Mouse (Mus musculus): Measurements from ENCODE around the gene Lrrc52.

Lrrc52 gene

GRCm38 (mm10) chr1:167430976-167431676 lies 35.5 kb downstream of the Lrrc52 start:
- TF ChIP-seq CTCF (conservative IDR thresholded peaks at IDR 0.05; ENCODE audit: low read length) (no peak), POU5F1 (IDR thresholded peaks at IDR 0.05; ENCODE audit: borderline replicate concordance, low read length) (no peak), NANOG (IDR thresholded peaks at IDR 0.05; ENCODE audit: borderline replicate concordance, low read length) (no peak)
- no peak overlapping the region for H3K4me3 ChIP-seq (replicated peaks; ENCODE audit: low read length)
- no peaks in the 10 kb centered on the region for H3K4me1 ChIP-seq (replicated peaks; ENCODE audit: low read depth, low read length)
- peaks cover 38% of the 10 kb centered on the region for H3K27me3 ChIP-seq (ENCODE audit: insufficient read depth, low read length)
- no peaks in the 10 kb centered on the region for H3K9me3 ChIP-seq (ENCODE audit: low read length)
- no peaks in the 10 kb centered on the region for H3K36me3 ChIP-seq (ENCODE audit: insufficient read depth, low read length)

GRCm38 (mm10) chr1:167426681-167427080 lies 39.9 kb downstream of the Lrrc52 start:
- TF ChIP-seq CTCF (conservative IDR thresholded peaks at IDR 0.05; ENCODE audit: low read length) (no peak), POU5F1 (IDR thresholded peaks at IDR 0.05; ENCODE audit: borderline replicate concordance, low read length) (no peak), NANOG (IDR thresholded peaks at IDR 0.05; ENCODE audit: borderline replicate concordance, low read length) (no peak)
- Histone ChIP-seq H3K27me3 (ENCODE audit: insufficient read depth, low read length) (peaks cover 28% of the 10 kb centered on the region), H3K4me1 (replicated peaks; ENCODE audit: low read depth, low read length) (0 out of 2 replicates have a peak, but pooled peaks cover 3% of the 10 kb centered on the region), H3K9me3 (ENCODE audit: low read length) (no peaks in the 10 kb centered on the region), H3K4me3 (replicated peaks; ENCODE audit: low read length) (no peak overlapping the region), H3K36me3 (ENCODE audit: insufficient read depth, low read length) (no peaks in the 10 kb centered on the region)

- no peaks in the 10 kb centered on the region for H3K9me3 ChIP-seq (ENCODE audit: low read length)
- H3K27me3 ChIP-seq (ENCODE audit: insufficient read depth, low read length), result peaks cover 18% of the 10 kb centered on the region
- TF ChIP-seq NANOG (IDR thresholded peaks at IDR 0.05; ENCODE audit: borderline replicate concordance, low read length), result no peak
- no peak for TF ChIP-seq POU5F1 (IDR thresholded peaks at IDR 0.05; ENCODE audit: borderline replicate concordance, low read length)
- TF ChIP-seq CTCF (conservative IDR thresholded peaks at IDR 0.05; ENCODE audit: low read length), result no peak
- H3K4me1 ChIP-seq (replicated peaks; ENCODE audit: low read depth, low read length), result 0 out of 2 replicates have a peak, but pooled peaks cover 3% of the 10 kb centered on the region
- no peak overlapping the region for H3K4me3 ChIP-seq (replicated peaks; ENCODE audit: low read length)
- no peaks in the 10 kb centered on the region for H3K36me3 ChIP-seq (ENCODE audit: insufficient read depth, low read length)
These were observed 41.0 kb downstream of the Lrrc52 start for GRCm38 (mm10) chr1:167425572-167425971.

GRCm38 (mm10) chr1:167422501-167423240 lies 43.9 kb downstream of the Lrrc52 start:
- Histone ChIP-seq H3K4me3 (replicated peaks; ENCODE audit: low read length) (no peak overlapping the region), H3K27me3 (ENCODE audit: insufficient read depth, low read length) (peaks cover 7% of the 10 kb centered on the region), H3K36me3 (ENCODE audit: insufficient read depth, low read length) (no peaks in the 10 kb centered on the region), H3K9me3 (ENCODE audit: low read length) (no peaks in the 10 kb centered on the region), H3K4me1 (replicated peaks; ENCODE audit: low read depth, low read length) (0 out of 2 replicates have a peak, but pooled peaks cover 3% of the 10 kb centered on the region)
- TF ChIP-seq CTCF (conservative IDR thresholded peaks at IDR 0.05; ENCODE audit: low read length) (no peak), NANOG (IDR thresholded peaks at IDR 0.05; ENCODE audit: borderline replicate concordance, low read length) (no peak), POU5F1 (IDR thresholded peaks at IDR 0.05; ENCODE audit: borderline replicate concordance, low read length) (no peak)

- H3K36me3 ChIP-seq (ENCODE audit: insufficient read depth, low read length), result no peaks in the 10 kb centered on the region
- peaks cover 5% of the 10 kb centered on the region for H3K27me3 ChIP-seq (ENCODE audit: insufficient read depth, low read length)
- H3K4me3 ChIP-seq (replicated peaks; ENCODE audit: low read length), result no peak overlapping the region
- no peak for TF ChIP-seq POU5F1 (IDR thresholded peaks at IDR 0.05; ENCODE audit: borderline replicate concordance, low read length)
- TF ChIP-seq CTCF (conservative IDR thresholded peaks at IDR 0.05; ENCODE audit: low read length), result peak; percentile 99
- no peaks in the 10 kb centered on the region for H3K9me3 ChIP-seq (ENCODE audit: low read length)
- no peaks in the 10 kb centered on the region for H3K4me1 ChIP-seq (replicated peaks; ENCODE audit: low read depth, low read length)
These were observed 51.7 kb downstream of the Lrrc52 start for GRCm38 (mm10) chr1:167414846-167415245.

- H3K27me3 ChIP-seq (ENCODE audit: insufficient read depth, low read length), result peaks cover 20% of the 10 kb centered on the region
- no peak overlapping the region for H3K4me3 ChIP-seq (replicated peaks; ENCODE audit: low read length)
- no peaks in the 10 kb centered on the region for H3K36me3 ChIP-seq (ENCODE audit: insufficient read depth, low read length)
- no peaks in the 10 kb centered on the region for H3K4me1 ChIP-seq (replicated peaks; ENCODE audit: low read depth, low read length)
- H3K9me3 ChIP-seq (ENCODE audit: low read length), result no peaks in the 10 kb centered on the region
- TF ChIP-seq POU5F1 (IDR thresholded peaks at IDR 0.05; ENCODE audit: borderline replicate concordance, low read length) (no peak), CTCF (conservative IDR thresholded peaks at IDR 0.05; ENCODE audit: low read length) (no peak), NANOG (IDR thresholded peaks at IDR 0.05; ENCODE audit: borderline replicate concordance, low read length) (no peak)
These were observed 54.4 kb downstream of the Lrrc52 start for GRCm38 (mm10) chr1:167411991-167412715.

GRCm38 (mm10) chr1:167409601-167410000 lies 57.0 kb downstream of the Lrrc52 start:
- Histone ChIP-seq H3K4me1 (replicated peaks; ENCODE audit: low read depth, low read length) (no peaks in the 10 kb centered on the region), H3K36me3 (ENCODE audit: insufficient read depth, low read length) (no peaks in the 10 kb centered on the region), H3K9me3 (ENCODE audit: low read length) (no peaks in the 10 kb centered on the region), H3K4me3 (replicated peaks; ENCODE audit: low read length) (no peak overlapping the region), H3K27me3 (ENCODE audit: insufficient read depth, low read length) (peaks cover 34% of the 10 kb centered on the region)
- TF ChIP-seq CTCF (conservative IDR thresholded peaks at IDR 0.05; ENCODE audit: low read length), result no peak
- no peak for TF ChIP-seq NANOG (IDR thresholded peaks at IDR 0.05; ENCODE audit: borderline replicate concordance, low read length)
- TF ChIP-seq POU5F1 (IDR thresholded peaks at IDR 0.05; ENCODE audit: borderline replicate concordance, low read length), result no peak

GRCm38 (mm10) chr1:167405237-167405636 lies 61.3 kb downstream of the Lrrc52 start:
- Histone ChIP-seq H3K36me3 (ENCODE audit: insufficient read depth, low read length) (no peaks in the 10 kb centered on the region), H3K9me3 (ENCODE audit: low read length) (peaks cover 6% of the 10 kb centered on the region; the same call in 1 of the 2 replicates), H3K4me3 (replicated peaks; ENCODE audit: low read length) (no peak overlapping the region), H3K4me1 (replicated peaks; ENCODE audit: low read depth, low read length) (no peaks in the 10 kb centered on the region), H3K27me3 (ENCODE audit: insufficient read depth, low read length) (peaks cover 30% of the 10 kb centered on the region)
- no peak for TF ChIP-seq CTCF (conservative IDR thresholded peaks at IDR 0.05; ENCODE audit: low read length)
- no peak for TF ChIP-seq POU5F1 (IDR thresholded peaks at IDR 0.05; ENCODE audit: borderline replicate concordance, low read length)
- no peak for TF ChIP-seq NANOG (IDR thresholded peaks at IDR 0.05; ENCODE audit: borderline replicate concordance, low read length)

All from E14TG2a.4 (cell line).